Mouse (Mus musculus) lung, adult 10 weeks (tissue): Measurements from ENCODE around the gene Vcp. TPM values are rescaled to one million over a fixed set of nuclear protein-coding genes. Genes with fewer than 3 reads are reported as not detected.

Experiments
- polyA plus RNA-seq: library from polyadenylated mRNA; stranded (reverse); fragments of 350-450 nt; fragmentation: Illumina TruSeq; extraction: RNeasy Lipid Tissue Mini Kit (QIAGEN cat#74804); gene quantifications from one replicate; pipeline ENCODE4 v1.2.3, GENCODE M21; 2014; ENCODE audit warnings: low read depth, low replicate concordance; ENCODE audit not compliant: insufficient read depth

The Vcp gene
- 114 TPM for polyA plus RNA-seq

GRCm38 (mm10) chr4:43000141-43000986 lies at the start of gene Vcp:
Gene Vcp (minus strand): TSS chr4:43000507.

GRCm38 (mm10) chr4:43045659-43046302 lies 45.5 kb upstream of the Vcp start, which contains the start of gene Fam214b:
Gene Fam214b (minus strand): TSS chr4:43046220.

GRCm38 (mm10) chr4:43031237-43031995 lies 31.1 kb upstream of the Vcp start, which contains the start of gene Stoml2:
Gene Stoml2 (minus strand): TSS chr4:43031710.

GRCm38 (mm10) chr4:43025084-43025960 lies 25.0 kb upstream of the Vcp start, which contains the start of gene Pigo:
Gene Pigo (minus strand): TSS chr4:43025819.

GRCm38 (mm10) chr4:43010161-43011038 lies 10.1 kb upstream of the Vcp start, which contains the start of gene Fancg:
Gene Fancg (minus strand): TSS chr4:43010506.

GRCm38 (mm10) chr4:42969304-42969703 lies 31.0 kb downstream of the Vcp start, which contains the start of gene 1700022I11Rik:
Gene 1700022I11Rik (plus strand): TSS chr4:42969604.

GRCm38 (mm10) chr4:42949676-42950051 lies 50.6 kb downstream of the Vcp start, which contains the start of gene Dnajb5:
Gene Dnajb5 (plus strand): TSS chr4:42949814.

Other genes starting within 250 kb of the Vcp start
- 7.6 TPM for gene Ccl19, start 243.9 kb downstream of the Vcp start, polyA plus RNA-seq
- gene Ccl21a, start 226.5 kb downstream of the Vcp start, polyA plus RNA-seq, result 177 TPM
- not detected for gene Fam205a1, start 146.6 kb downstream of the Vcp start, polyA plus RNA-seq
- gene Gm12394, start 143.7 kb downstream of the Vcp start, polyA plus RNA-seq, result not detected
- not detected for gene Fam205c, start 126.3 kb downstream of the Vcp start, polyA plus RNA-seq
- 2.3 TPM for gene Phf24, start 83.8 kb downstream of the Vcp start, polyA plus RNA-seq
- gene Dnajb5, start 50.7 kb downstream of the Vcp start, polyA plus RNA-seq, result 16.1 TPM
- not detected for gene 1700022I11Rik, start 30.9 kb downstream of the Vcp start, polyA plus RNA-seq
- 3.8 TPM for gene Fancg, start 10.0 kb upstream of the Vcp start, polyA plus RNA-seq
- gene Pigo, start 25.3 kb upstream of the Vcp start, polyA plus RNA-seq, result 5.6 TPM
- 55.6 TPM for gene Stoml2, start 31.2 kb upstream of the Vcp start, polyA plus RNA-seq
- gene Fam214b, start 45.7 kb upstream of the Vcp start, polyA plus RNA-seq, result 9.5 TPM
- 6.3 TPM for gene Unc13b, start 58.4 kb upstream of the Vcp start, polyA plus RNA-seq